Mouse (Mus musculus): ENCODE measurements at regions not wholly inside any gene's neighbourhood (a gene's known extent, or its start where the extent isn't known, plus 50 kb on each side); places are given as distances from the start of the nearest gene placed in this dataset.
A peak's percentile ranks its signal among the peaks of the same experiment; 100 is the strongest.

DNA sequence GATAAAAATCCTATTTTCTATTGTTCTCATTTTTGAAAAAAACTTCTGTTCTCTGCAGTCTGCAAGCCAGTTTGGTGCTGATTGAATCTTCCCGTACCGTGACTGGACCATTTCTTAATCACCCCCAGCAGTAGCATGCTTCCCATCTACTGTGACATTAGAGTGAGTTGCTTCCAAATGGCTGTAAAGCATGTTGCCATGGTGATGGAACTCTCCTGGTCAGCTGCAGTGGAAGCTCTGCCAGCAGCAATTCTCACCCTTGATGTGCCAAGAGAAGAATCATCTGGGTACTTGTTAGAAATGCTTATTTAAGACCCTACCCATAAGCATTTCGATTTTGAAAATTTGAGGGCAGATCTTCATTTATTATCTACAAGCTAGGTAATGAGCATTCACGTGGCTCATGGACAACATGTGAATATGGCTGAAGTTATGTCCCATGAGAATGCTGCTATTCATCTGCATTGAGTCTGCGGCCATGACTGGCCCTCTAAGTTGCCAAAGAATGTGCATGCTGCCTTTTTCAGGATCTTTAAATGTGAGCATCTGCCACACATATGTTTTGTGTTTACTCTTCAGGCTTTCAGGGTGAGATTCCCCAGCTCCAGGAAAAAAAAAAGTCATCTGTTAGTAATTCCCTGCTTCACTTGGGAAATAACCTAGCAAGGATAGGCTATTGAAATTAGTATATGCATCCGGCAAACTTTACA lies 62.8 kb downstream of the H2al1n start:
- DNase-seq (ENCODE audit: low spot score): peak; percentile 1

DNA sequence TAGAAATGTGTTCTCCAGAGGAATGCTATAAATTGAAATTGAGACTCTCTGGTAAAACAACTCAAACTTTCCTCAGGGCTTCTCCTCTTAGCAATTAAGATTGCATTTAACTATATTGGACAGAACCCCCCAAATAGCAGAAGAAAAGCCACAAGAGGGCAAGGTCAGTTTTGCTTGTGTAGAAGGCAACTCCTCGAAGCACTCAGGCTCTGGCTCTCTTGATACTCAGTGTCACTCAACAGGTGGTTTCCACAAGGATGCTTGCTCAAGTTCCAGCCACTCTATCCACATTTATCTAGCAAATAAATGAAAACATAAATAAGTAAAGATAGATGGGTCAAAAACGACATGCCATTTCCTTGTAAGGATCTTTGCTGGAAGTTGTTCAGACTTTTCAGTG lies 68.4 kb downstream of the H2al1n start:
- no peak for DNase-seq (ENCODE audit: low spot score)

DNA sequence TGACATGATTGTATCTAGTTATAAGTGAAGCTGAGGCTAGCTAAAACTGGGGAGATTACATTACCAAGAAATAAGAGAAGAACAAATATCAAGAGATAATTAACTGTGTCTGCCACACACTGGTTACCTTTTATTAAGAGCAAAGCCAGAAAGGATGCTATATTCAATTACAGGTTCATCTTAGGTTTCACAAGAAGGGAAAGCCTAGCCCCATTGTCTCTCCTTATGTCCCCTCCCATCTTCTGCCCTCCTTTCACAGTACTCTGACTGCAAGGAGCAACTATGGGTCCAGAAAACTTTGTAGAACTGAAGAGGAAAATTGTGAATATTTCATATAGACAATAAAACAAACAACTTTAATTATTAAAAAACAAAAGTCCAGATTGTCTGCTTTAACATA lies 68.8 kb downstream of the H2al1n start:
- no peak for DNase-seq (ENCODE audit: low spot score)

DNA sequence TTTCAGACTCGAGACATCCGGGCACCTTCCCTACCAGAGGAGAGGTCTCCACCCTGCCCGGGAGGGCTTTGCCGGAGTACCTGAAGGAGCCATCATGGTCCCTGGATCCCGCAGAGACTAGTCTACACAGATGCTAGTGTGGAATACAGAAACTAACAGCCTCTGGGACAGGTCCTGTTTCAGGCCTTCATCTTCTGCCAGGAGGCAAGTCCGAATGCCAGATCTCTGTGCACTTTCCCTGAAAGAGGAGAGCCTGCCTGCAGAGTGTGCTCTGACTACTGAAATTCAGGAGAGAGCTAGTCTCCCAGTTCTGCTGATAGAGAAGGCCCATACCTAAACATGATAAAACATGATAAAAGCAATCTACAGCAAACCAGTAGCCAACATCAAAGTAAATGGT lies 83.9 kb downstream of the H2al1n start:
- no peak for DNase-seq (ENCODE audit: low spot score)

DNA sequence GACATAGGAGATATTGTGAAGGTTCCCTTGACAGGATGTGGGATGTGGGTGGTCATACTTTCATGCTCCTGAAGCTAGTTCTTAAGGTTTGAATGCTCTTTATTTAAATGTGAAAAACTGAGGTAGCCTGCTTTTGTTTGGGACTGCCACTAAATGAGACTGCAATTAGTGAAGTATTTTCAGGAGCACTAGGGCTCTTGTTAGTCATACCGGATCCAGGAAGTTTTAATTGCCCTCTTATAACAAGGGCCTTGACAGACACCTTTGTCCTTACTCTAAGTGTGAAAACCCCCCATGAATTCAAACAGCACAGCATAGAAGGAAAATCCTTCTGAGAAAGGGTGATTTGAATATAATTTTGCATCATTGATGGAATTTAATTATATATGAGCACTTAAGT lies 91.2 kb downstream of the H2al1n start:
- no peak for DNase-seq (ENCODE audit: low spot score)

DNA sequence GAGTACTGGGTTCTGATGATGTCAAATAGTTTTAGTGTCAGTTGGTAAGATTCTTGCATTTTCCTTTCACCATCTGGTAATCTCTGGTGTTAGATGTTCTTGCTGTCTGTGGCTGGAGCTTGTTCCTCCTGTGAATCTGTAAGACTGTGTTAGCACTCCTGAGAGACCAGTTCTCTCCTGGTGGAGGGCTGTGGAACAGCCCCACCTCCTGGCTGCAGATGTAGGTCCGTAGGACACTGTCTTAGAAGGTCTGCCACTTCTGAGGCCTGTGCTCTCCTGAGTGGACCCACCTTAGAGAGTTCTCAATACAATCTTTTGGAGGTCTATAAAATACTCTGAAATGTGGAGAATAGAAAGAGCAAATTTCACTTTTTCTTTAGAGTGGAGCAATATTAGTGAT lies 101.8 kb downstream of the H2al1n start:
- DNase-seq (ENCODE audit: low spot score): no peak

DNA sequence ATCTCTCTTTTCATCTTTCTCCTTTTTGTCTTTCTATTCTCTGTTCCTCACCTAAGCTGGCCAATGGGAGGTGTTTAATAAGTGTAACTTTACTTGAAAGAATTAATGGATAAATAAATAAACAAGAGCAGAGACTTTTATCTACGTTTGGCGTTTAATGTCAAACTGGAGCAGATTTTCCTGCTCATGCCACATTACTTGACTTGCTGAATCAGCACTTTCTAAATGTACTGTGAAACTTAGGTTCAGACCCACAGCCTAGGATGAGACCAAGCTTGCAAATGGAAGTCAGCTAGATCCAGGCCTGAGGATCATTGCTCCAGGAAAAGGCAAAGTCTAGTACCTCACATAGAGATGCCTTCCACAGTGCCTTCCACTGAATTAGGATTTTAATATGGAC lies 141.5 kb downstream of the H2al1n start:
- no peak for DNase-seq (ENCODE audit: low spot score)

DNA sequence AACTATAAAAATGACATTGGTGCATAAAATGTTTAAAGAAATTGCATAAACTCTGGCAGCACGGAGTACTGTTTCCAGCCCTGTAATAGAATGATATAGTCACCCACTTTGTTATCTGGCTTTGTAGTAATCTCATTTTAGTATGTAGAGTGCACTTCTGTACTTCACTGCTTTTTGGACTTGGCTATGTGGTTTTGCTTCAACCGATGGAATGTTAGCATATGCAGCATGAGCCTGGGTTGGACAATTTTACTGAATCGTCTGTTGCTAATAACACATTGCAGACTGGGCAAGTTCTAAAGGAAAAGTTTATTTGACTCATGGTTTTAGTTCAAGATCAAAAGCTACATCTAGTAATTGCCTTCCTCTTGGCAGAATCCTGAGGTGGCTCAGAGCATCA lies 142.4 kb downstream of the H2al1n start:
- DNase-seq (ENCODE audit: low spot score): no peak

DNA sequence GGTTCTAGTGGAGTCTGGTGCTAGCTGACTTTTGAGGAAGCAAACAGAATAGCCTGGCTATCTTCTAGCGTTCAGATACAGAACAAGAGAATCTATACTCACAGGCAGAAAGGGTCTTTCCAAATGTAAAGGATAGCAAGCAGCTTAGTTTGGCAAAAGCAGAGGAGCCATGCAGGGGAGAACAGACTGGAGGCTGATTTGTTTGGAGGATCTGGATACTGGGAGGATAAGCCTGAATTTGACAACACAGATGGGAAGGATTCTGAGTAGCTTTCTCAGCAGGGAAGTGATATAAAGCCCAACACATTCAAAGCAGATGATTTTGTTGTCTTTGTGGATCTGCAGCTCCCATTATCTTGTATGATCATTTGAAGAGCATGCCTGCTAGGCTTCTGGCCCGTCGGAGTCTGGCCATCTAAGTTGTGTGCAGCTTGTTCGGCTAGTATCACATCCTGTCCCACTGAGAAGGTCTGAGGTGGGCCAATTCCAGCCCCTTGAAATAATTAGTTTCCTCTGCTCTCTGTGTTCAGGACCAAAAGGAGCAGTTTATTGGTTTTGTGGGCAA lies 145.6 kb downstream of the H2al1n start:
- no peak for DNase-seq (ENCODE audit: low spot score)

All from retina, embryonic 14.5 days (tissue).